Mouse (Mus musculus): ENCODE measurements around the gene Dnajb8.

Dnajb8 gene

GRCm38 (mm10) chr6:88229221-88229620, 7.2 kb downstream of the Dnajb8 start:
- DNase-seq (ENCODE audit: low spot score in 2 of 2): no peak

- no peak for DNase-seq (ENCODE audit: low spot score in 2 of 2)
Observed at GRCm38 (mm10) chr6:88231821-88232220, 9.8 kb downstream of the Dnajb8 start.

- DNase-seq (ENCODE audit: low spot score in 2 of 2): no peak
Observed at GRCm38 (mm10) chr6:88232221-88232620, 10.2 kb downstream of the Dnajb8 start.

- no peak for DNase-seq (ENCODE audit: low spot score in 2 of 2)
Observed at GRCm38 (mm10) chr6:88233996-88234395, 11.9 kb downstream of the Dnajb8 start.

GRCm38 (mm10) chr6:88235461-88235860, 13.4 kb downstream of the Dnajb8 start:
- no peak for DNase-seq (ENCODE audit: low spot score in 2 of 2)

GRCm38 (mm10) chr6:88235983-88236382, 13.9 kb downstream of the Dnajb8 start:
- DNase-seq (ENCODE audit: low spot score in 2 of 2): no peak

- DNase-seq (ENCODE audit: low spot score in 2 of 2): no peak
Observed at GRCm38 (mm10) chr6:88236513-88236912, 14.4 kb downstream of the Dnajb8 start.

- DNase-seq (ENCODE audit: low spot score in 2 of 2): peak in 1 of 2 experiments; percentile 12
Observed at GRCm38 (mm10) chr6:88242604-88243003, 20.5 kb downstream of the Dnajb8 start.

- DNase-seq (ENCODE audit: low spot score in 2 of 2): no peak
Observed at GRCm38 (mm10) chr6:88249231-88249630, 27.2 kb downstream of the Dnajb8 start.

- DNase-seq (ENCODE audit: low spot score in 2 of 2): no peak
Observed at GRCm38 (mm10) chr6:88251396-88251795, 29.3 kb downstream of the Dnajb8 start.

GRCm38 (mm10) chr6:88251798-88252478, 29.9 kb downstream of the Dnajb8 start:
- DNase-seq (ENCODE audit: low spot score in 2 of 2): no peak

GRCm38 (mm10) chr6:88254082-88254481, 32.0 kb downstream of the Dnajb8 start:
- no peak for DNase-seq (ENCODE audit: low spot score in 2 of 2)

- DNase-seq (ENCODE audit: low spot score in 2 of 2): no peak
Observed at GRCm38 (mm10) chr6:88255435-88255834, 33.4 kb downstream of the Dnajb8 start.

- no peak for DNase-seq (ENCODE audit: low spot score in 2 of 2)
Observed at GRCm38 (mm10) chr6:88259621-88260020, 37.6 kb downstream of the Dnajb8 start.

- no peak for DNase-seq (ENCODE audit: low spot score in 2 of 2)
Observed at GRCm38 (mm10) chr6:88260645-88261044, 38.6 kb downstream of the Dnajb8 start.

- DNase-seq (ENCODE audit: low spot score in 2 of 2): peak in 1 of 2 experiments; percentile 12
Observed at GRCm38 (mm10) chr6:88262160-88262559, 40.1 kb downstream of the Dnajb8 start.

GRCm38 (mm10) chr6:88265355-88265754, 43.3 kb downstream of the Dnajb8 start:
- DNase-seq (ENCODE audit: low spot score in 2 of 2): no peak

GRCm38 (mm10) chr6:88266055-88266454, 44.0 kb downstream of the Dnajb8 start:
- no peak for DNase-seq (ENCODE audit: low spot score in 2 of 2)

- no peak for DNase-seq (ENCODE audit: low spot score in 2 of 2)
Observed at GRCm38 (mm10) chr6:88267068-88267467, 45.0 kb downstream of the Dnajb8 start.

- DNase-seq (ENCODE audit: low spot score in 2 of 2): no peak
Observed at GRCm38 (mm10) chr6:88267970-88268369, 45.9 kb downstream of the Dnajb8 start.

- no peak for DNase-seq (ENCODE audit: low spot score in 2 of 2)
Observed at GRCm38 (mm10) chr6:88274623-88275022, 52.6 kb downstream of the Dnajb8 start.

- DNase-seq (ENCODE audit: low spot score in 2 of 2): peak in 1 of 2 experiments; percentile 12
Observed at GRCm38 (mm10) chr6:88276221-88276620, 54.2 kb downstream of the Dnajb8 start.

- no peak for DNase-seq (ENCODE audit: low spot score in 2 of 2)
Observed at GRCm38 (mm10) chr6:88277242-88277641, 55.2 kb downstream of the Dnajb8 start.

GRCm38 (mm10) chr6:88278141-88278540, 56.1 kb downstream of the Dnajb8 start:
- DNase-seq (ENCODE audit: low spot score in 2 of 2): no peak

All from frontal cortex, postnatal 25 days (tissue).